Mouse (Mus musculus) c-Kit-positive CD71-positive TER-119-negative erythroid progenitor cells, embryonic 14.5 days (primary cell): ENCODE results near the gene Sept14.
A peak's percentile ranks its signal among the peaks of the same experiment; 100 is the strongest.
"Not testable (repeated sequence)": the region's sequence is repeated elsewhere in the genome, so short reads cannot be mapped to it uniquely, and the experiment has no call there.

ENCODE experiments used
- DNase-seq: peaks from one replicate; pipeline ENCODE4 v3.0.0-alpha.2; 2013; ENCODE audit warnings: low read depth

Gene Sept14

GRCm38 (mm10) chr5:129708412-129708811 is at the start of gene Sept14:
Sept14 (minus strand) TSS chr5:129708512.
- no peak for DNase-seq

DNA sequence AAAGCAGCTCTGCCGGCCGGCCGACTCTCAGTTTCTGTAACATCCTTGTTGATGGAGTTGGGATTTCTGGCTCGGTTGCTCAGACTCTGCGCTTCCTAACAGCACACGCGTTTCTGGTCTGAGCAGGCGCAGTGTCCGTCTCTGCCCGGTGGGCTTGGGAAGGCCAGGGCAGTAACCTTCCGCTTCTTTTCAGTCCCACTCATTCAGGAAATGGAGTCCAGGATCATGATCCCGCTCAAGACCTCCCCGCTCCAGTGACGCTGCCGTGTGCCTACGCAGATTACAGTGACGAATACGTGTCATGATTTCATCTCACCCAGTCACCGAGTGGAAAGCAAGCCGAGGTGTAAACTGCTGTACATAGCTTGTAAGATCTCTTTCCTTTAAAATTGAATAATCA is 48.6 kb upstream of the Sept14 start:
- no peak for DNase-seq

GRCm38 (mm10) chr5:129744050-129744449 is 35.7 kb upstream of the Sept14 start:
- no peak for DNase-seq

DNA sequence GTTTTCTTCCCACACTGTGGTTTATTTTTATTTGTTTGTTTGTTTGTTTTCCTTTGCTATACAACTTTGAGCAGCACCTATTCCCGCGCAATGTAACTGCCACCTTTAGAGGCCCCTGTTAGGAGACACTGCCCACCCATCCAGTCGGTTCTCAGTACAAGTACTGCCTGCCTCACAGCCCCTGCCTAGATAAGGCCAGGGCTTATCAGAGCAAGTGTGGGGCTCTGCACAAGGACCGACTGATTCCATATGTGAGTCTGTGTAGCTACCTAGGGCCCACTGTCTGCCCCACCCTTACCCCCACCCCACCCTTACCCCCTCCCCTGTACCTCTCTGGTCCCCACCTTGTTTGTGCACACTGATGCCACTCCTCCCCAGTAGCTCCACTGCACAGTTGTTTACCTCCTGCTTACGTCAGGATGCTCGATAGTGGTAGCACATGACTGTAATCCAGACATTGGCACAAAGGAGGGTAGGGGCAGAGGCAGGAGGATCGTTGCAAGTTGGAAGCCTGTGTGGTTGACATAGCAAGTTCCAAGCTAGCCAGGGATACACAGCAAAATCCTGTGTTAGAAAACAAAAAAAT is 34.7 kb upstream of the Sept14 start:
- no peak for DNase-seq

GRCm38 (mm10) chr5:129740976-129741375 is 32.7 kb upstream of the Sept14 start:
- no peak for DNase-seq

DNA sequence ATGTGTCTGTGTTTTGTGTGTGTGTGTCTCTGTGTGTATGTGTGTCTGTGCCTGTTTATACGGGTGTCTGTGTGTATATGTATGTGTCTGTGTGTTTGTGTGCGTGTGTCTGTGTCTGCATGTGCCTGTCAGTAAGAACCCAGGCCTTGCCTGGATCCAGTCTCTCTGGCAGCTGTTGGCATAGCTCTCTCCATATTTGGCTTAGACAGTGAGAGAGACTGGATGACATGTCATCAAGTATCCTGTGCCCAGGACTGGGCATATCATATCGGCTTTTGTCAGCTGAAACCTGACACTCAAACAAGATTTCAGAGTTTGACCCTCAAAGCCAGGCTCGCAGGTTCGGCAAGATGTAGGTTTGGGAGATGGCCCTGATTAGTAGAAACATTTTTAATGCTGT is 22.7 kb upstream of the Sept14 start:
- no peak for DNase-seq

GRCm38 (mm10) chr5:129730344-129730743 is 22.0 kb upstream of the Sept14 start:
- DNase-seq, result no peak

GRCm38 (mm10) chr5:129729286-129729685 is 21.0 kb upstream of the Sept14 start:
- DNase-seq, result no peak

- DNase-seq, result no peak
These were observed 18.5 kb upstream of the Sept14 start for GRCm38 (mm10) chr5:129726784-129727183.

- no peak for DNase-seq
These were observed 17.6 kb upstream of the Sept14 start for GRCm38 (mm10) chr5:129725774-129726392.

GRCm38 (mm10) chr5:129724834-129725773 is 16.8 kb upstream of the Sept14 start, which contains the start of gene Nipsnap2:
Nipsnap2 (plus strand) TSS chr5:129725063.
- no peak for DNase-seq

DNA sequence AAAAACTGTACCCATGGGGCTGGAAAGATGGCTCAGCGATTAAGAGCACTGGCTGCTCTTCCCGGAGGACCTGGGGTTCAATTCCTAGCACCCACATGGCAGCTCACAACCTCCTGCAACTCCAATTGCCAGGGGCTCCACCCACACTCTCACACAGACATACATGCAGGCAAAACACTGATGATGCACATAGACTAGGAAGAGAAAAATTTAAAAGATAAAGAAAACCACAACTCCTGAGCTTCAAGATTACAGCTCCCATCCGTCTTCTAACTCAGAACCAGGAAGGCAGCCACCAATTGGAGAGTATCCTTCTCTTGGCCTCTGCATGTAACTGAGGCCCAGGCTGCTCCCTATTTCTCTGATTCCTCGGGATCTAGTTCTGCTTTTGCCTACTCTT is 16.0 kb upstream of the Sept14 start:
- DNase-seq, result no peak

- DNase-seq, result no peak
These were observed 11.9 kb upstream of the Sept14 start for GRCm38 (mm10) chr5:129720176-129720575.

DNA sequence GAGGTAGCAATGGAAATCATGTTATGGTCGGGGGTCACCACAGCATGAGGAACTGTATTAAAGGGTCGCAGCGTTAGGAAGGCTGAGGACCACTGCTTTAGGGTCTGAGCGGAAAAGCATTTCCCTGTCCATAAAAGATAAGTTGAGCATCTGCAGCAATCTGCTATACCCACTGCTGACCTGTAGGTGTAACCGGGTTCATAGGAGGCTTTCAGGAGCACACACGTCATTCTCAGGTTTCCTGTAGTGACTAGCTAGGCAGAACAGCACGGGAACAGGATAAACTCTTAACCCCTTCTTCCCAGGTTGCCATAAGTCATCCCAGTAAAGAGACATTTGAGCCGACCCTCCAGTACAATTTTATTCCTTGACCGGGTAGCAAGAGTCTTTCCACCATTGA is 8.7 kb upstream of the Sept14 start:
- no peak for DNase-seq

- peak; percentile 95 for DNase-seq
These were observed 7.1 kb upstream of the Sept14 start, which contains the start of gene Mrps17 for GRCm38 (mm10) chr5:129715326-129715861. Mrps17 (plus strand) TSS chr5:129715497.

- no peak for DNase-seq
These were observed 4.9 kb downstream of the Sept14 start for GRCm38 (mm10) chr5:129703368-129703767.

DNA sequence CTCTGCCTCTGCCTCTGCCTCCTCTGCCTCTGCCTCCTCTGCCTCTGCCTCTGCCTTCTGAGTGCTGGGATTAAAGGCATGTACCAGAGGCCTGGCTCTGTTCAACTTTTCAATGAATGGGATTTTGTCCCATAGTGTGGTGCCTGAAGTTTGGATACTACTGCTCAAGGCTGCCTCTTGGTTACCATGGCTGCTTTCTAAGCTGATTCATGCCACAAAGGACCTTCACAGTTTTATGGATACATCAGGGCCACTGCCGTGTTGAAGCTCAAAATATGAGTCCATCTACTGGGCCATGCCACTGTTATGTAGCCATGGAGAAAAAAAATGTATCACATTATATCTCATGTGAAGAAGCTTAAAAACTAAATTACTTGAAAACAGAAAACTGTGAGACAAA is 6.6 kb downstream of the Sept14 start:
- no peak for DNase-seq

GRCm38 (mm10) chr5:129700506-129700905 is 7.8 kb downstream of the Sept14 start:
- no peak for DNase-seq

DNA sequence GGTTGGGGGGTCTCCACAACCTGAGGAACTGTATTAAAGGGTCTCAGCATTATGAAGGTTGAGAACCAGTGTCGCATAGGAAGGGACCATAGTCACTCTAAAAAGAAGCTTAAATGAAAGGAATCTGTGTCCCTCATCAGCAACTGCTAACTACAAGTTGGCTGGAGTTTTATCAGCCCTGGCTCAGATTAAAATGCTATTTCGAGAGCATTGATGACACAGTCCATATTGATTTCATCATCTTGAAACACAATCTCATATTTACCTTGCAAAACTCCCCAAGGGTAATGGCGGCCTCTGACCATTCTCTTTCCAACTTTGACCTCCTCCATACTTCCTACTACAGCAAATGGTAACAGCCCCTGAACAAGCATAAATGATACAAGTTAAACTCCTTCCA is 17.8 kb downstream of the Sept14 start:
- DNase-seq, result no peak

- no peak for DNase-seq
These were observed 20.7 kb downstream of the Sept14 start for GRCm38 (mm10) chr5:129687621-129688020.

GRCm38 (mm10) chr5:129685141-129685540 is 23.2 kb downstream of the Sept14 start:
- DNase-seq, result not testable (repeated sequence)

GRCm38 (mm10) chr5:129670036-129670458 is 38.3 kb downstream of the Sept14 start, which contains the start of gene Zfp11:
Zfp11 (minus strand) TSS chr5:129670099.
- DNase-seq, result peak; percentile 66
